Mouse (Mus musculus): ENCODE data around the gene Sp100.

DNA sequence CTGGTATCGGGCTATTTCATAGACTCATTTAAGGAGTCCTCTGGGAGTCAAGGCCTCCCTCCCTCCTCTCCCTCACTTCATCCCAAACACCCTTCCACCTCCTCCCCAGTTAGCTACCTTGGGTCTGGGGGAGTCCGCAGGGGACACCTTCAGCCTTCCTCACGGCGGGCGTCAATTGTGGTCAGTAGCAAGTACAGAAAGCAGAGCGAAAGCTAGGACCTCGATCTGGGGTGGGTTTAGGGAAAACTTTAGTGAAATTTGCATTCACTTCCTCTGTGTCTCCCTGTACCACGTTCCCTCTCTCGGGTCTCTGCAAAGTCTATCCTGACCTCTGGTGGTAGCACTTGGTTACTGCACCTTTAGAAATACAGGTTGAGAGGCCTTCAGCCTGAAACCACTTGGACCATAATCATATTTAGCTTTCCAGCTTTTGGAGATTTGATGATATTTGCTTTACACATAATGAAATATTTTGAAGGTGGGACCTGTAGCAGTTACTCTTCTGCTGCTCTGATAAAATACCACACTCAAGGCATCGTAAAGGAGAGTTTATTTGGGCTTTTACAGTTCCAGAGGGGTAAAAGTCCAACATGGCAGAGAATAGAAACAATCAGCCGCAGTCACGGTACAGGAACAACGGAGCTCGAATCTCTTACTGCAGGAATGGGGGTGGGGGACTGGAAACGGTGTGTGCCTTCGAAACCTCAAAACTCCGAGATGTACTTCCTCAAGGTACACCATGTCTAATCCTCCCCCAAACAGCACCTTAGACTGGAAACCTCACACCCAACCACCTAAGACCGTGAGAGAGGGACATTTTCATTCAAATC is 86.8 kb downstream of the Sp100 start:
- TF ChIP-seq GATA1 (IDR thresholded peaks at IDR 0.05; ENCODE audit: low read length) (no peak), TAL1 (IDR thresholded peaks at IDR 0.05; ENCODE audit: low read length) (no peak)

All from erythroblast, embryonic 14.5 days (primary cell).